12 mouse cellular contexts compared by ENCODE assay signal in genomic region chr13:64050895-64051294, GRCm38 (mm10). TPM values are rescaled to one million over a fixed set of nuclear protein-coding genes. Genes with fewer than 3 reads are reported as not detected.
DNase-seq lines count a peak whose midpoint lies in the region; ATAC-seq and TF ChIP-seq lines count a peak whose summit lies in the region.
"Had no signal": no experiment of that assay in that cellular context is flagged by ENCODE, and none has a peak within 500 bp of the region (broad histone marks: within the 10 kb centered on the region; RNA-seq: fewer than 3 reads in every experiment).

No protein-coding gene starts in this region.

- no peaks in the 10 kb centered on the region for H3K79me2 ChIP-seq in MEL (ENCODE audit: control insufficient read depth, insufficient read depth, low read length, poor library complexity)

- ATAC-seq in megakaryocyte, adult 5-6 weeks (ENCODE audit: poor library complexity, severe bottlenecking) = peak; percentile 39; the same call in 1 of the 2 replicates
- ATAC-seq in cerebellum, adult (ENCODE audit: insufficient number of reproducible peaks, low FRiP score, low TSS enrichment) = no peak

- H3K9me3 ChIP-seq in MEL (replicated peaks; ENCODE audit: insufficient read depth, low read length) = no peaks in the 10 kb centered on the region
- H3K9me3 ChIP-seq: lung, embryonic 15.5 days; stomach, embryonic 15.5 days had no signal

- intact Hi-C loops in left cerebral cortex, adult 2 months (cut with DNase I) = no loop called here

- peak; percentile 46 for TF ChIP-seq CTCF in left cerebral cortex, adult 2 months (IDR thresholded peaks at IDR 0.05)
- peak in 2 of 3 experiments; percentile 18 to 41; a peak in 2 of 6 replicates for TF ChIP-seq CTCF in MEL (IDR thresholded peaks at IDR 0.05 in 2 of 3, conservative IDR thresholded peaks at IDR 0.05 in 1 of 3; ENCODE audit: control insufficient read depth in 1 of 3, insufficient read depth in 1 of 3, low read depth in 2 of 3, low read length in 3 of 3, poor library complexity in 1 of 3, severe bottlenecking in 1 of 3)

- H3K27ac ChIP-seq in left cerebral cortex, adult 2 months = no peak overlapping the region
- H3K27ac ChIP-seq in MEL (ENCODE audit: control insufficient read depth, low read depth, low read length) = no peak overlapping the region
- H3K27ac ChIP-seq: lung, embryonic 15.5 days; stomach, embryonic 15.5 days had no signal

- H3K27me3 ChIP-seq in MEL (ENCODE audit: control insufficient read depth in 1 of 2, insufficient read depth in 2 of 2, low read length in 2 of 2) = no peaks in the 10 kb centered on the region; a peak in 1 of 4 replicates
- H3K27me3 ChIP-seq: lung, embryonic 15.5 days; stomach, embryonic 15.5 days had no signal

- DNase-seq in left cerebral cortex, adult 2 months (ENCODE audit: extremely low spot score in 1 of 2, low spot score in 2 of 2) = no peak
- DNase-seq in left cerebral cortex, adult 18-20 months (ENCODE audit: low spot score in 2 of 2) = no peak
- DNase-seq in MEL (ENCODE audit: low read depth, low spot score) = peak; percentile 38
- peak; percentile 41 for DNase-seq in adrenal gland, postnatal 14 days
- no peak for DNase-seq in urinary bladder, adult 2 months (ENCODE audit: low spot score)

- TF ChIP-seq EP300 in MEL (IDR thresholded peaks at IDR 0.05; ENCODE audit: low read depth in 1 of 2, low read length in 2 of 2) = no peak

- H3K36me3 ChIP-seq in MEL (ENCODE audit: control insufficient read depth in 1 of 2, insufficient read depth in 2 of 2, low read length in 2 of 2) = no peaks in the 10 kb centered on the region
- H3K36me3 ChIP-seq: lung, embryonic 15.5 days; stomach, embryonic 15.5 days had no signal

- no peak for TF ChIP-seq POLR2A in MEL (IDR thresholded peaks at IDR 0.05; ENCODE audit: control insufficient read depth in 1 of 2, insufficient read depth in 1 of 2, low read depth in 1 of 2, low read length in 2 of 2, poor library complexity in 1 of 2)

- H3K9ac ChIP-seq in MEL (ENCODE audit: control insufficient read depth, low read depth, low read length, poor library complexity, severe bottlenecking) = no peak overlapping the region
- H3K9ac ChIP-seq: lung, embryonic 15.5 days; stomach, embryonic 15.5 days had no signal

- H3K4me3 ChIP-seq in left cerebral cortex, adult 2 months = no peak overlapping the region
- H3K4me3 ChIP-seq in MEL (ENCODE audit: control insufficient read depth in 1 of 2, insufficient read depth in 1 of 2, low read depth in 2 of 2, low read length in 2 of 2) = no peak overlapping the region
- H3K4me3 ChIP-seq: lung, embryonic 15.5 days; stomach, embryonic 15.5 days had no signal

- TF ChIP-seq RAD21 in MEL (IDR thresholded peaks at IDR 0.05; ENCODE audit: low read depth, low read length) = peak; percentile 19

- no peaks in the 10 kb centered on the region; a peak in 1 of 4 replicates for H3K4me1 ChIP-seq in MEL (ENCODE audit: control insufficient read depth in 1 of 2, insufficient read depth in 2 of 2, low read length in 2 of 2)
- H3K4me1 ChIP-seq: lung, embryonic 15.5 days; stomach, embryonic 15.5 days had no signal

TF ChIP-seq in MEL, 35 proteins besides CTCF, POLR2A, EP300 and RAD21:
- TF ChIP-seq GABPA (IDR thresholded peaks at IDR 0.05; ENCODE audit: low read depth, low read length) (no peak), SMC3 (IDR thresholded peaks at IDR 0.05; ENCODE audit: low read depth, low read length) (peak; percentile 13; the same call in 1 of the 2 replicates)

RNA-seq across cellular contexts. Expression of gene Hsd17b3, which starts 38.1 kb away (rescaled TPM):
- not detected for total RNA-seq in left cerebral cortex, adult 2 months (2021)
- total RNA-seq in left cerebral cortex, adult 18-20 months (2021) = not detected
- not detected in 2 replicates for total RNA-seq in MEL (2012; rRNA removed)
- polyA plus RNA-seq in MEL (2012; ENCODE audit: insufficient read depth in 1 of 2, insufficient read length in 2 of 2, low read depth in 1 of 2, low replicate concordance in 2 of 2, missing spikeins in 1 of 2) = not detected
- total RNA-seq in adrenal gland, postnatal 14 days (2021) = 0.68 TPM in 1 of 2 replicates, not detected in the other
- not detected in 2 replicates for total RNA-seq in megakaryocyte, adult 5-6 weeks (2015)
- not detected in 2 replicates for total RNA-seq in megakaryocyte, adult 5-6 weeks (2017)
- polyA plus RNA-seq in urinary bladder, adult 2 months (2012; rRNA removed) = not detected in 2 replicates
- total RNA-seq: granulocyte monocyte progenitor cell, adult 5-6 weeks had no signal
- polyA plus RNA-seq: intestine, embryonic 14.5 days; lung, embryonic 15.5 days; neural tube, embryonic 14.5 days; stomach, embryonic 15.5 days had no signal

Comparison
In these comparisons a context has a peak if more than half of its experiments do, and no peak if none do; other contexts are left out.
1. DNase-seq: peak in MEL (single experiment) and adrenal gland, postnatal 14 days (single experiment); none in left cerebral cortex, adult 2 months (0 of 2), left cerebral cortex, adult 18-20 months (0 of 2) and urinary bladder, adult 2 months (single experiment).